Mouse (Mus musculus): ENCODE measurements around the gene 2700081O15Rik. TPM values are rescaled to one million over a fixed set of nuclear protein-coding genes. Genes with fewer than 3 reads are reported as not detected.
"Not testable (repeated sequence)": the region's sequence is repeated elsewhere in the genome, so short reads cannot be mapped to it uniquely, and the experiment has no call there.

2700081O15Rik gene
- 10 to 100 TPM; 51.2 to 51.5 TPM for total RNA-seq (2021)

GRCm38 (mm10) chr19:7416834-7417735 lies at the start of gene 2700081O15Rik:
2700081O15Rik (plus strand) TSS chr19:7417625.
- intact Hi-C loops (cut with DNase I), result loop anchor here (5.0 to 10.0 kb wide), 3 partner anchors 152 to 352 kb away; partner anchors contain the start of genes Naa40 and Rcor2
- DNase-seq (ENCODE audit: extremely low spot score in 1 of 2, low spot score in 2 of 2), result peak; percentile 66 to 88

- intact Hi-C loops (cut with DNase I); DNase-seq (ENCODE audit: extremely low spot score in 1 of 2, low spot score in 2 of 2): not testable (repeated sequence)
These were observed 48.0 kb upstream of the 2700081O15Rik start for GRCm38 (mm10) chr19:7369469-7369868.

- intact Hi-C loops (cut with DNase I), result no loop called here
- no peak for DNase-seq (ENCODE audit: extremely low spot score in 1 of 2, low spot score in 2 of 2)
These were observed 42.9 kb upstream of the 2700081O15Rik start for GRCm38 (mm10) chr19:7374491-7374890.

- intact Hi-C loops (cut with DNase I), result no loop called here
- no peak for DNase-seq (ENCODE audit: extremely low spot score in 1 of 2, low spot score in 2 of 2)
These were observed 39.8 kb upstream of the 2700081O15Rik start for GRCm38 (mm10) chr19:7377639-7378038.

GRCm38 (mm10) chr19:7381906-7382247 lies 35.5 kb upstream of the 2700081O15Rik start:
- DNase-seq (ENCODE audit: extremely low spot score in 1 of 2, low spot score in 2 of 2), result peak in 1 of 2 experiments; percentile 13
- intact Hi-C loops (cut with DNase I), result loop anchor here (1.0 kb wide), 1 partner anchor 36 kb away; no protein-coding TSS in a partner anchor

GRCm38 (mm10) chr19:7382248-7382902 lies 35.0 kb upstream of the 2700081O15Rik start:
- DNase-seq (ENCODE audit: extremely low spot score in 1 of 2, low spot score in 2 of 2), result peak; percentile 31 to 89
- intact Hi-C loops (cut with DNase I), result loop anchor here (1.0 kb wide), 1 partner anchor 36 kb away; no protein-coding TSS in a partner anchor

GRCm38 (mm10) chr19:7382903-7383865 lies 34.2 kb upstream of the 2700081O15Rik start, which contains the start of gene Spindoc:
Spindoc (minus strand) TSS chr19:7382994.
- DNase-seq (ENCODE audit: extremely low spot score in 1 of 2, low spot score in 2 of 2), result peak; percentile 97 to 98
- intact Hi-C loops (cut with DNase I), result loop anchor here (1.0 kb wide), 1 partner anchor 35 kb away; no protein-coding TSS in a partner anchor

- DNase-seq (ENCODE audit: extremely low spot score in 1 of 2, low spot score in 2 of 2), result no peak
- intact Hi-C loops (cut with DNase I), result no loop called here
These were observed 31.4 kb upstream of the 2700081O15Rik start for GRCm38 (mm10) chr19:7386042-7386441.

- no peak for DNase-seq (ENCODE audit: extremely low spot score in 1 of 2, low spot score in 2 of 2)
- intact Hi-C loops (cut with DNase I), result no loop called here
These were observed 28.9 kb upstream of the 2700081O15Rik start for GRCm38 (mm10) chr19:7388488-7388887.

- peak in 1 of 2 experiments; percentile 75 for DNase-seq (ENCODE audit: extremely low spot score in 1 of 2, low spot score in 2 of 2)
- intact Hi-C loops (cut with DNase I), result not testable (repeated sequence)
These were observed 20.3 kb upstream of the 2700081O15Rik start for GRCm38 (mm10) chr19:7396867-7397826.

GRCm38 (mm10) chr19:7398898-7399297 lies 18.5 kb upstream of the 2700081O15Rik start:
- intact Hi-C loops (cut with DNase I); DNase-seq (ENCODE audit: extremely low spot score in 1 of 2, low spot score in 2 of 2): not testable (repeated sequence)

GRCm38 (mm10) chr19:7400635-7401034 lies 16.8 kb upstream of the 2700081O15Rik start:
- intact Hi-C loops (cut with DNase I), result no loop called here
- DNase-seq (ENCODE audit: extremely low spot score in 1 of 2, low spot score in 2 of 2), result peak in 1 of 2 experiments; percentile 40

- no peak for DNase-seq (ENCODE audit: extremely low spot score in 1 of 2, low spot score in 2 of 2)
- intact Hi-C loops (cut with DNase I), result no loop called here
These were observed 12.7 kb upstream of the 2700081O15Rik start for GRCm38 (mm10) chr19:7404623-7405229.

GRCm38 (mm10) chr19:7412361-7412760 lies 5.1 kb upstream of the 2700081O15Rik start:
- intact Hi-C loops (cut with DNase I), result loop anchor here (10.0 kb wide), 2 partner anchors 148 to 348 kb away; partner anchors contain the start of gene Rcor2
- no peak for DNase-seq (ENCODE audit: extremely low spot score in 1 of 2, low spot score in 2 of 2)

GRCm38 (mm10) chr19:7415916-7416833 lies 1.2 kb upstream of the 2700081O15Rik start:
- DNase-seq (ENCODE audit: extremely low spot score in 1 of 2, low spot score in 2 of 2), result peak in 1 of 2 experiments; percentile 48
- intact Hi-C loops (cut with DNase I), result loop anchor here (5.0 to 10.0 kb wide), 3 partner anchors 151 to 351 kb away; partner anchors contain the start of genes Naa40 and Rcor2
